Mouse (Mus musculus): ENCODE data around the gene Htr1f. TPM values are rescaled to one million over a fixed set of nuclear protein-coding genes. Genes with fewer than 3 reads are reported as not detected.

The Htr1f gene
- polyA plus RNA-seq, 1 experiment from 2014 or later = 0.08 TPM

GRCm38 (mm10) chr16:64908747-64909146, 196.9 kb downstream of the Htr1f start:
- no peaks in the 10 kb centered on the region for H3K36me3 ChIP-seq (ENCODE audit: control insufficient read depth, insufficient read depth, low read length)
- ATAC-seq (ENCODE audit: low FRiP score, low TSS enrichment) = peak; percentile 57; the same call in 1 of the 2 replicates
- WGBS = 57% methylated on average over 10 of the region's 10 CpGs

GRCm38 (mm10) chr16:64907112-64907511, 198.5 kb downstream of the Htr1f start:
- H3K9me3 ChIP-seq (ENCODE audit: control insufficient read depth, low read length) = no peaks in the 10 kb centered on the region
- ATAC-seq (ENCODE audit: low FRiP score, low TSS enrichment) = no peak
- no peak overlapping the region for H3K4me3 ChIP-seq (ENCODE audit: low read length)
- no peaks in the 10 kb centered on the region for H3K4me1 ChIP-seq (ENCODE audit: control insufficient read depth, insufficient read depth, low read length)
- WGBS = 40% methylated on average over 3 of the region's 3 CpGs
- H3K27ac ChIP-seq (ENCODE audit: low read depth, low read length) = no peak overlapping the region
- no peak overlapping the region for H3K9ac ChIP-seq (ENCODE audit: low read depth, low read length)
- no peaks in the 10 kb centered on the region for H3K36me3 ChIP-seq (ENCODE audit: control insufficient read depth, insufficient read depth, low read length)
- no peaks in the 10 kb centered on the region for H3K27me3 ChIP-seq (ENCODE audit: control insufficient read depth, insufficient read depth, low read length)
- no peak overlapping the region for H3K4me2 ChIP-seq (replicated peaks; ENCODE audit: low read depth, low read length)

More at GRCm38 (mm10) chr16:64908747-64909146, 196.9 kb downstream of the Htr1f start:
- Histone ChIP-seq H3K27ac (ENCODE audit: low read depth, low read length) (no peak overlapping the region), H3K4me2 (replicated peaks; ENCODE audit: low read depth, low read length) (no peak overlapping the region), H3K9ac (ENCODE audit: low read depth, low read length) (no peak overlapping the region), H3K4me1 (ENCODE audit: control insufficient read depth, insufficient read depth, low read length) (no peaks in the 10 kb centered on the region), H3K27me3 (ENCODE audit: control insufficient read depth, insufficient read depth, low read length) (no peaks in the 10 kb centered on the region), H3K9me3 (ENCODE audit: control insufficient read depth, low read length) (no peaks in the 10 kb centered on the region), H3K4me3 (ENCODE audit: low read length) (no peak overlapping the region)

GRCm38 (mm10) chr16:64903328-64903727, 202.3 kb downstream of the Htr1f start:
- Histone ChIP-seq H3K9me3 (ENCODE audit: control insufficient read depth, low read length) (no peaks in the 10 kb centered on the region), H3K4me2 (replicated peaks; ENCODE audit: low read depth, low read length) (no peak overlapping the region), H3K4me1 (ENCODE audit: control insufficient read depth, insufficient read depth, low read length) (no peaks in the 10 kb centered on the region), H3K36me3 (ENCODE audit: control insufficient read depth, insufficient read depth, low read length) (no peaks in the 10 kb centered on the region), H3K27me3 (ENCODE audit: control insufficient read depth, insufficient read depth, low read length) (no peaks in the 10 kb centered on the region), H3K9ac (ENCODE audit: low read depth, low read length) (no peak overlapping the region), H3K4me3 (ENCODE audit: low read length) (no peak overlapping the region), H3K27ac (ENCODE audit: low read depth, low read length) (no peak overlapping the region)
- WGBS = 38% methylated on average over 2 of the region's 2 CpGs
- no peak for ATAC-seq (ENCODE audit: low FRiP score, low TSS enrichment)

- Histone ChIP-seq H3K9me3 (ENCODE audit: control insufficient read depth, low read length) (no peaks in the 10 kb centered on the region), H3K36me3 (ENCODE audit: control insufficient read depth, insufficient read depth, low read length) (no peaks in the 10 kb centered on the region), H3K4me2 (replicated peaks; ENCODE audit: low read depth, low read length) (no peak overlapping the region), H3K9ac (ENCODE audit: low read depth, low read length) (no peak overlapping the region), H3K4me3 (ENCODE audit: low read length) (no peak overlapping the region), H3K27me3 (ENCODE audit: control insufficient read depth, insufficient read depth, low read length) (no peaks in the 10 kb centered on the region), H3K27ac (ENCODE audit: low read depth, low read length) (no peak overlapping the region), H3K4me1 (ENCODE audit: control insufficient read depth, insufficient read depth, low read length) (no peaks in the 10 kb centered on the region)
- ATAC-seq (ENCODE audit: low FRiP score, low TSS enrichment) = no peak
- 44% methylated on average over 2 of the region's 2 CpGs for WGBS
Measured at GRCm38 (mm10) chr16:64899084-64899483, 206.6 kb downstream of the Htr1f start.

GRCm38 (mm10) chr16:64889496-64889895, 216.2 kb downstream of the Htr1f start:
- H3K4me2 ChIP-seq (replicated peaks; ENCODE audit: low read depth, low read length) = no peak overlapping the region
- H3K9ac ChIP-seq (ENCODE audit: low read depth, low read length) = no peak overlapping the region
- WGBS = 96% methylated on average over 3 of the region's 3 CpGs
- H3K27ac ChIP-seq (ENCODE audit: low read depth, low read length) = no peak overlapping the region
- peaks cover 3% of the 10 kb centered on the region; the same call in 1 of the 2 replicates for H3K9me3 ChIP-seq (ENCODE audit: control insufficient read depth, low read length)
- no peak overlapping the region for H3K4me3 ChIP-seq (ENCODE audit: low read length)
- H3K36me3 ChIP-seq (ENCODE audit: control insufficient read depth, insufficient read depth, low read length) = no peaks in the 10 kb centered on the region
- 0 out of 2 replicates have a peak, but pooled peaks cover 2% of the 10 kb centered on the region for H3K4me1 ChIP-seq (ENCODE audit: control insufficient read depth, insufficient read depth, low read length)
- no peak for ATAC-seq (ENCODE audit: low FRiP score, low TSS enrichment)
- H3K27me3 ChIP-seq (ENCODE audit: control insufficient read depth, insufficient read depth, low read length) = no peaks in the 10 kb centered on the region

GRCm38 (mm10) chr16:64885547-64885946, 220.1 kb downstream of the Htr1f start:
- Histone ChIP-seq H3K9me3 (ENCODE audit: control insufficient read depth, low read length) (peaks cover 3% of the 10 kb centered on the region; the same call in 1 of the 2 replicates), H3K27me3 (ENCODE audit: control insufficient read depth, insufficient read depth, low read length) (no peaks in the 10 kb centered on the region), H3K4me3 (ENCODE audit: low read length) (no peak overlapping the region), H3K9ac (ENCODE audit: low read depth, low read length) (no peak overlapping the region), H3K4me1 (ENCODE audit: control insufficient read depth, insufficient read depth, low read length) (0 out of 2 replicates have a peak, but pooled peaks cover 10% of the 10 kb centered on the region), H3K27ac (ENCODE audit: low read depth, low read length) (no peak overlapping the region), H3K36me3 (ENCODE audit: control insufficient read depth, insufficient read depth, low read length) (no peaks in the 10 kb centered on the region), H3K4me2 (replicated peaks; ENCODE audit: low read depth, low read length) (no peak overlapping the region)
- 41% methylated on average over 4 of the region's 4 CpGs for WGBS
- ATAC-seq (ENCODE audit: low FRiP score, low TSS enrichment) = no peak

GRCm38 (mm10) chr16:64885142-64885541, 220.5 kb downstream of the Htr1f start:
- H3K27me3 ChIP-seq (ENCODE audit: control insufficient read depth, insufficient read depth, low read length) = no peaks in the 10 kb centered on the region
- no peaks in the 10 kb centered on the region for H3K36me3 ChIP-seq (ENCODE audit: control insufficient read depth, insufficient read depth, low read length)
- WGBS = 16% methylated on average over 3 of the region's 3 CpGs
- H3K27ac ChIP-seq (ENCODE audit: low read depth, low read length) = no peak overlapping the region
- H3K4me2 ChIP-seq (replicated peaks; ENCODE audit: low read depth, low read length) = no peak overlapping the region
- peaks cover 3% of the 10 kb centered on the region; the same call in 1 of the 2 replicates for H3K9me3 ChIP-seq (ENCODE audit: control insufficient read depth, low read length)
- peak; percentile 28; the same call in 1 of the 2 replicates for ATAC-seq (ENCODE audit: low FRiP score, low TSS enrichment)
- 0 out of 2 replicates have a peak, but pooled peaks cover 10% of the 10 kb centered on the region for H3K4me1 ChIP-seq (ENCODE audit: control insufficient read depth, insufficient read depth, low read length)
- H3K9ac ChIP-seq (ENCODE audit: low read depth, low read length) = no peak overlapping the region
- H3K4me3 ChIP-seq (ENCODE audit: low read length) = no peak overlapping the region

GRCm38 (mm10) chr16:64884420-64884838, 221.2 kb downstream of the Htr1f start:
- H3K4me2 ChIP-seq (replicated peaks; ENCODE audit: low read depth, low read length) = no peak overlapping the region
- WGBS = 8% methylated on average over 3 of the region's 3 CpGs
- 0 out of 2 replicates have a peak, but pooled peaks cover 10% of the 10 kb centered on the region for H3K4me1 ChIP-seq (ENCODE audit: control insufficient read depth, insufficient read depth, low read length)
- peaks cover 3% of the 10 kb centered on the region; the same call in 1 of the 2 replicates for H3K9me3 ChIP-seq (ENCODE audit: control insufficient read depth, low read length)
- no peaks in the 10 kb centered on the region for H3K36me3 ChIP-seq (ENCODE audit: control insufficient read depth, insufficient read depth, low read length)
- ATAC-seq (ENCODE audit: low FRiP score, low TSS enrichment) = peak; percentile 60
- H3K9ac ChIP-seq (ENCODE audit: low read depth, low read length) = no peak overlapping the region
- no peak overlapping the region for H3K27ac ChIP-seq (ENCODE audit: low read depth, low read length)
- no peak overlapping the region for H3K4me3 ChIP-seq (ENCODE audit: low read length)
- H3K27me3 ChIP-seq (ENCODE audit: control insufficient read depth, insufficient read depth, low read length) = no peaks in the 10 kb centered on the region

- H3K4me3 ChIP-seq (ENCODE audit: low read length) = no peak overlapping the region
- WGBS = 47% methylated on average over 5 of the region's 5 CpGs
- no peak for ATAC-seq (ENCODE audit: low FRiP score, low TSS enrichment)
- no peaks in the 10 kb centered on the region for H3K36me3 ChIP-seq (ENCODE audit: control insufficient read depth, insufficient read depth, low read length)
- H3K4me2 ChIP-seq (replicated peaks; ENCODE audit: low read depth, low read length) = no peak overlapping the region
- no peaks in the 10 kb centered on the region for H3K27me3 ChIP-seq (ENCODE audit: control insufficient read depth, insufficient read depth, low read length)
- 0 out of 2 replicates have a peak, but pooled peaks cover 10% of the 10 kb centered on the region for H3K4me1 ChIP-seq (ENCODE audit: control insufficient read depth, insufficient read depth, low read length)
- H3K9ac ChIP-seq (ENCODE audit: low read depth, low read length) = no peak overlapping the region
- peaks cover under 1% of the 10 kb centered on the region; the same call in 1 of the 2 replicates for H3K9me3 ChIP-seq (ENCODE audit: control insufficient read depth, low read length)
- H3K27ac ChIP-seq (ENCODE audit: low read depth, low read length) = no peak overlapping the region
Measured at GRCm38 (mm10) chr16:64883896-64884295, 221.8 kb downstream of the Htr1f start.
